Mouse (Mus musculus) cerebellum, adult 2 months (tissue): ENCODE results near the gene Gm21095.
"Not testable (repeated sequence)": the region's sequence is repeated elsewhere in the genome, so short reads cannot be mapped to it uniquely, and the experiment has no call there.

Source experiments
- CTCF ChIP-seq: fragments of 200-500 bp; IDR thresholded peaks from 2 replicates; pipeline ENCODE4 v1.5.1; 2011; ENCODE audit warnings: low read depth, mild to moderate bottlenecking, control low read depth, low read length, moderate library complexity, borderline replicate concordance; ENCODE audit not compliant: insufficient read depth
- POLR2A ChIP-seq: fragments of 200-500 bp; IDR thresholded peaks from 2 replicates; pipeline ENCODE4 v1.6.1; 2011; ENCODE audit warnings: low read length, control low read depth, borderline replicate concordance; ENCODE audit not compliant: insufficient read depth

DNA sequence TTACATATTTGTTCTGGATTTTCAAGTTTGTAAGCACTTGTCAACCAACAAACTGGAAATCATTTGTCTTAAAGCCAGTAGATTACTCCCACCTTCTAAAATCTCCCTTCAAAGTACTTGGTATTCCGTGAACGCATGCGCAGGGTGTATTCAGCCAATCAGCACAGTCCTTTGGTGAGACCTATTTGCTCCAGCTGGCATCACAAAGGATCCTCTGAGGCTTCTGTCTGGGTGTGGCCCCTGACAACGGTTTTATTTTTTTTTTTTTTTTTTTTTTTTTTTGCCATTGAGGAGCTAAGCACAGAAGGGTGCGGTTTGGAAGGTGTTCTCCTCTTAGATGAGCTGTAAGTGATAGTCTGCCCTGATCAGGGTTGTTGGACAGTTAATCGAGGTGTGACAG, at the start of gene Gm21095:
- not testable (repeated sequence) for TF ChIP-seq CTCF, POLR2A
